Mouse (Mus musculus) spleen, embryonic (tissue): ENCODE results near the gene Nsg2.

Experiments
- CTCF ChIA-PET: fragments of 350-600 bp; sonication (Branson Sonifier 250); formaldehyde crosslinking; loops from one replicate; lab custom pipeline; 2022; lab: Charles Lee

Gene Nsg2

DNA sequence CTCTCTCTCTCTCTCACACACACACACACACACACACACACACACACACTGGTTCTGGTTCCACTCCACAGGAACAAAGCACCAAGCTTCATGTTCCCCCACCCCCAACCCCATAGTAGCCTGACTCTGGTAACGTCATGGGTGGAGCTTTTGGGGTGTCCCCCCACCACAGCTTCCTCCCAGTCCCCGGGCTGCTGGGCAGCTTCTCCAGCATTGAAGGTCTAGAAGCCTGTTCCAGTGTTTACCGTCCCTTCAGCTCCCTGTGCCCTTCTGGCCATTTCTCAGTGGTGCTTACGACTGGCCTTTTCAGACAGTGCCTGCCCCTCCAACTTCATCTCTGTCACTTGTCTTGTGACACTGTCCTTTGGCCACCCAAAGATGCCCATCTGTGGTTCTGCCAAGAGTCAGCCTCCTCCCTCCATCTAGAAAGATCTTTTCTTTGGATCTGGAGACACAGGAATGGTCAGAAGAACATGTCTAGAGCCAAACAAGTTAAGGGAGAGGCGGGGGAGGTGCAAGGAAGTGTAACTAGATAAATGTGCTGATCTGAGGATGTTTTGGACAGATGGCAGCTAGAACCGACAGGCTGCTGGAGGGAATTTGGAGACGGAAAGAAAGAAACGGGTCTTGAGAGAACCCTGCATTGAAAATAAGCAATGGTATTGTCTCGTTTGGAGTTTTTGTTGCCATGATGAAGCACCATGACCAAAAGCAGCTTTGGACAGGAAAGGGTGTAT, 11.8 kb downstream of the Nsg2 start:
- CTCF ChIA-PET: interaction anchor here (0.7 kb wide), 1 partner anchor 92 kb away, joined by 8 read pairs; no protein-coding TSS in a partner anchor

DNA sequence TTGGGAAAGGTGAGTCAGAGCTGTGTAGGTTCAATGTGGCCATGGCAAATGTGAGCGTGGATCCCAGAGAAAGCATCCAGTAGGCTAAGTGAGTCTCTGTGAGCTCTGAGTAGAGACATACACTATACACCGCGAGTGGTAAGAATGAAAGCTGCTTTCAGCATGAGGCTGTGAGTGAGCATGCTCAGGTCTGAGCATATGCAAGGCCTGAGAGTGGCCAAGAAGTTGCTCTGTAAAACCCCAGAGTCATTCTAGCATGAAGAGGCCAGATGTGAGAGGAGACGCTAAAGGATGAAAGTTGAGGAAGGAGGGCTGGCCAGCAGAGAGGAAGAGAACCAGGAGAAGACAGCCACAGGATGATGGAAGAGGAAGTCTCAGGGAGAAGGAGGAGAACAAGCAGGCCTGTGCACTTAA, 12.8 kb downstream of the Nsg2 start:
- CTCF ChIA-PET: no interaction called here

DNA sequence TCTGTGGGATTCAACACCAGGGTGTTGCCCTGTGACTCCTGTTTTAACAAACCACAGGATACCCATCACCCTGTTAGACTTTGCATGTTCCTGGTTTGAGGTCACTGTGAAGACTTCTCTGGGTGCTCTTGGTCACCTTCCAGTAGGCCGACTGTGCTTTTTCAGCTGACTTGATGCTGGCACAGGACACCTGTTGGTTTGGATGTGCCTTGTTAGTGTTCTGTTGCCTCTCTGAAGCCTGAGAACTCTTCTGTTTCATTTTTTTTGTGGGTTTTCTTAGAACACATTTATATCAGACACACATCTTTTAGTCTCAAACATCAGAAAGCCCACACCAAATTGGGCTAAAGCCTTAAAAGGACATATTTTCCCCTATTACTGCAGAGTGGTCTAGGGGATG, 13.3 kb downstream of the Nsg2 start:
- CTCF ChIA-PET: no interaction called here

DNA sequence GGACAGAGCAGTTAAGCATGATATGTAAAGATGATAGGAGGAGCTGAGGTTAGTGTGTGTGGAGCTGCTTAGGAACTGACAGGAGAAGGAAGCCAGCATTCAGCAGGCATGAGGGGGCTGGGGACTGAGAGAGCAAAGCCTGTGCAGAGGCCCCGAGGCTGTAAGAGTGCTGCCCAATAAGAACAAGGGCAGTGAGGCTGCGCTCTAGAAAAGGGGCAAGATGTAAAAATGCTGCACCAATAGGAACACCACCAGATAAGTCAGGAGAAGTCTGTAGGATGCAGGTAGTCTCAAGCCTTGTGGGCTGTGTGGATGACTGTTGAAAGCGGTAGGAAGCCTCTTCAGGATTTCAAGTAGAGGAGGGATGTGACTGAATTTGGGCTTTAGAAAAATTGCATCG, 17.9 kb downstream of the Nsg2 start:
- CTCF ChIA-PET: no interaction called here

DNA sequence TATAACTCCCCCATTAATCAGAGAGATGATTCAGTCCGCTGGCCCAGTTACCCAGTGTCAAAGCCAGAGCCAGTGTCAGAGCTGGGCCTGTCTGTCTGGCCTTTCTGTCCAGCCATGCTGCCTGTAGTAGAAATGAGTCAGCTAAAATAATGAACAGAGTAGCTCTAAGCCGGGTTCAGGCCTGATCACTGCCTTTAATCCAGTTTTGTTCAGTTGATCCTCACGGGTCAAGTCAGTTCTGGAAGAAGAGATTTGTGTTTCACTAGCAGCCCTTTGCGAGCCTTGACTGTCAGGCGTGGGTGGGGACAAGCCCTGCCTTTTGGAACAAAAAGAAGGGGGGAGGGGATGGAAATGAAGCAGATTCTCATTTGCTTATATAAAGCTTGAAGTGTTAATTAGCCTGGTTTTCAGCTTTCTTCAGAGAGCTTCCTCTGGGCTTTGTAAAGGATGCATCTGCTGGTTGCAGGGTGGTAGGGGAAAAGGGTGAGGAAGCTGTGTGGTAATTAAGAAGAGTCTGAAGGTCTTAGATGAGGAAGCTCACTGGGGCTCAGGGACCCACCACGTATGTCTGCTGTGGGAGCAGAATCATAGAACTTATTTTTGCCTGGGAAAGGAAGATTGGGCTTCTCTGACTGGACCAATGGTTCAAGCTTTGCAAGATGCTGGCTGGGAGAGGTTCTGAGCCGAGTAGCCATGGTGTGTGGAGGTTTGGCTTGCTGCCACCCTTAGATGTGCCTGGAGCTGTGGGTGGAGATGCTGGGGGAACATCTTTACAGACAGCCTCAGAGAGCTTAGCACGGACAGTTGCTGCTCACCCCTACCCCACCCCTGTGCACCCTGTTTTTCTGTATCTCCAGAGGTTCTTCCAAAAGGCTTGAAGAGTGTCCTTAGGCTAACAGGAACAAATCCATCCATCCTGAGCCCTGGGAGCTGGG, 20.0 kb downstream of the Nsg2 start:
- CTCF ChIA-PET: no interaction called here

DNA sequence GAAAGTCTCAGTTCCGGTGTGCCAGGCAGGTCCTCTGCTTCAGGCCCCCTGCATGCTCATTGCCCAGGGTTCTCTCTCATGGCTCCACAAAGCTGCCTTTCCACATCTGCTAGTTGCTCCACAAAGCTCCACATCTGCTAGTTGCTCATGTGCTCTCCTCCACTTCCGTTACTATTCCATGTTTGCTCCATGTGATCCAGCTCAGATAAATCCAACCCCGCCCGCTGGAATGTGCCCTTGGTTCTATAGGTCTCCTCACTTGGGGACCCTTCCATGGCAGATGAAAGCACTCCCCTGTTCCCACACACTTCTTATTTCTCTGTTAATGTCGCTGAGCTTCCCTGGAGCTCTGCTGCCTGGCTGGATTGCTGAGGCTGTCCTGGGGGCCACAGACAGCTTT, 26.4 kb downstream of the Nsg2 start:
- CTCF ChIA-PET: no interaction called here

DNA sequence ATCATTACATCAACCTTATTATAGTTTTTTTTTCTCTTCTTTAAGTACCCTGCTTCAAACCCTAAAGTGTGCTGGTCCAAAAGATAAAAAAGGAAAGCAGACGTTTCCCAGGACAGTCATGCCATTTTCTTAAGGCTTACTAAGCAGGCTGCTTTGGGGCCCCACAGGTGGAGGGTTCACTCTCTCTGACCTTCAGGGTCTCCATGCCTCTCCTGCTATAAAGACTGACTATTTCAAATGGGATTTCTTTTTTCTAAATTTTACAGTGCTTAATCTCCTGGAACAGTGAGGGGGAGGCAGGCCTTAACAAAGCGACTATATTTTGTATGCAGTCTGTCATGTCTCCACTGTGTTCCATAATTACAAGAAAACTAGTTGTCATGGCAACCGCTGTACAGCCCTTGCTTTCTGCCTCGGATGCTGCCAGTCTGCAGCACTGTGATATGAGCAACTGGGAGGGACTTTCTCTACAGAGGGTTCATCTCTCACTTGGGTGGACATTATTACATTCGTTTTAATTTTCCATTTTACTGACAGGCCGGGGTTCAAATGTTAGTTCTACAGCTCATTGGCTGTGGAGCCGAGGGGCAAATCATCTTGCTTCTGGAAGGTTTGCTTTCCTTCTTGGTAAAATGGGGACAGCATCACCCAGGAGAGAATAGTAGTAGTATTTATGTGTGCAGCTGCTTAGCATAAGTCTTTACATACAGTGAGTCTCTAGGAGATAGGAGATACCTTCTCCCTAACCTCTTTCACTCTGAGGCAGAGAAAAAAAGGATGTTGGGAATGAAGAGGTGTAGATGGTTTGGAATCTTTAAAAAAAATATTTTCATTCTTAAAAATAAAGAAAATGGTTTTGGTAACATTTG, 27.4 kb downstream of the Nsg2 start:
- CTCF ChIA-PET: no interaction called here

DNA sequence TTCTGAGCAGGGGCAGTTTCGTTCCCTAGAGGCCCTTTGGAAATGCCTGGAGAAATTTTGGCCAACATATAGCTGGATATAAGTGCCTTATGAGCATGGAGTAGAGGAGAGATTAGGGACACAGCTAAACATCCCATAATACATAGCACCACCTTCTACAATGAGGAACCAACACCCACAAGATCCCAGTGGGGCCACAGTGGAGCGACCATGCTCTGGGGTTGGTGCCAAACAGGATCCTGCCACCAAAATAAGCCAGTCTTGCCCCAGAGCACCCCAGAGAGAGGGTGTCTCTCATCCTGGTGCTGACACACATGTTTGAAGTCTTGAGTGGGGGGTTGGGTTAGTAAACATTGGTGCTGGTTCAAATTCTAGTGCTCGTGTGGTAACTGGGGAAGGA, 28.3 kb downstream of the Nsg2 start:
- CTCF ChIA-PET: no interaction called here

DNA sequence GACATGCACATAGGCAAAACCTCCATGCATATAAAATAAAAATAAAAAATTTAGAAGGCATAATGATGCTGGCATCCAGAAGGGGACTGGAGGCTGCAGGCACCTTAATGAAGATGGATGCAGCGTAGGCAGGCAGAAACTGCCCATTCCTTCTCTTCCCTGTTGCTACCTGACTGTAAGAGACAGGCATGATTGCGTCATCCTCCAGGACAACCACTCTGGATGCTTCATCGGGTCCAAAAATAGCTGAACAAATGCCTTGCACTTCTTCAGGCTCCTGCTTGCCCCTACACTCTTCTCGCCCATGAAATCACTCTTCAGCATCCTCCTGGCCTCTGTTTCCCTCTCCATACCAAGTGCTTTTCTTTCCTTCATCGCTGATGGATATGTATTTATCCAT, 29.1 kb downstream of the Nsg2 start:
- CTCF ChIA-PET: no interaction called here

DNA sequence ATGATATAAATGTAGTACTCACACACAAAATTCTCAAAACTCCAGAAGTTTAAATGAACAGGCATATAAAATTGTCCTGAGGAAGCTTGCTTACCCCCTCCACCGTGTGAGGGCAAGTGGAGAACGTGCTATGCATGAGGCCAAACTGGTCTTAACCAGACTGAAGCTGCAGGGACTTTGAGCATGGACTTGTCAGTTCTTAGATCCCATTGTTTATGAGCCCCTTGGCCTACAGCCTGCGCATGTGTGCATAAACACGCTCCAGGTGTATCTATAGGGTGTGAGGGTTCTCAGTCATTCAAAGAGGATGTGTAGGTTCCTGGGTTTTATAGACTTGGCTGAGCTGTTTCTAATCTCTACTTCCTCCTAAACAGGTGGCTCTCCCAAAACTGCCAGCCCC, 31.1 kb downstream of the Nsg2 start:
- CTCF ChIA-PET: interaction anchor here (0.6 kb wide), 1 partner anchor 82 kb away, joined by 3 read pairs; no protein-coding TSS in a partner anchor

DNA sequence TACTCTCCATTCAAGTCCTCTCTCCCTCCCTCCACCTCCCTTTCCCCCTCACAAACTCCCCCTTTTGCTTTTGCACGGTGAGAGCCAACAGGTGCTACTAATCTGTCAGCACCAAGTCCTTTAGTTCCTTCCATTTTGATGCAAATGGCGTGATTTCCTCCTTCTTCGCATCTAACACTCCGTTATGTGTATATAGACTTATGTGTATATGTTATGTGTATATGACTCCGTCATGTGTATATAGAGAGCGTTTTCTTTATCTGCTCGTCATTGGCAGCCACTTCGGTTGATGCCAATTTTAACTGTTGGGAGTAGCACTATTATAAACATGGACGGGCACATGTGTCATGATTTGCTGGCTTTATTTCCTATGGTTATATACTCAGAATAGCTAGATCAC, 31.8 kb downstream of the Nsg2 start:
- CTCF ChIA-PET: no interaction called here

DNA sequence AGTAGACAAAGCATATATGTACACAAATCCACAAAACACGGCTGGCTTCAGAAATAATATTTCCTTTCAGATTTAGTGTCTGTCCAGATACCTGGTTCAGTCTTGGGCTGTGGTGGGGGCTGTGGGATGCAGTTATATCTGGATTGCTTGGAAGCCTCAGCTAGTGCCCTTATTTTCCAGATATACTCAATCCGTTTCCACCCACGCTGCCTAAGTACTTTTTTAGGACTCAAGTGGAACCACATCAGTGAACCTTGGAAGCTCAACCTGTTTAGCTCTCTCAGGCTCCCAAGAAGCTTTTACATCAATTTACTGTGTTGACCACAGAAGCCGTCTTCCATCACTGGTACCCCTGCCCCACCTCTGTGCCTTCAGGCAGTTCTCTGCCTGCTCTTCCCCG, 35.6 kb downstream of the Nsg2 start:
- CTCF ChIA-PET: interaction anchor here (0.6 kb wide), 1 partner anchor 34 kb away, joined by 3 read pairs; no protein-coding TSS in a partner anchor

DNA sequence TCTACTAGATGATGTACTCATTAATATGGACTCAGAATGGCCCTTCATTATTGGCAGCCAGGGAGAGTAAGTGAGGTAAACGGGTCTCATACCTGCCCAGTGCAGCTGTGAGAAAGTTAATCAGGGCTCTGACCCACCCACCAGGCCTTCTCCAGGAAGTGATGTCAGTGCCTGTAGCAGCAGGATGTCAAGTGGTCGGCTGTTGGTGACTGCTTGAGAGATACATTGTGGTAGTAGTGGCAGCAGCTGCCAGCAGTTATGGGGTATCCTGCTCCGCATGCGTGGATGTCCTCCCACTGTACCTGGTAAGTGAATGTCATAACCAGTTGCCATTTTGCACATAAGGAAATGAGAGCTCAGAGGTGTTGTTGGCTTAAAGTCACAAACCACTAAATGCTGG, 39.4 kb downstream of the Nsg2 start:
- CTCF ChIA-PET: interaction anchor here (0.9 kb wide), 1 partner anchor 25 kb away, joined by 3 read pairs; no protein-coding TSS in a partner anchor

DNA sequence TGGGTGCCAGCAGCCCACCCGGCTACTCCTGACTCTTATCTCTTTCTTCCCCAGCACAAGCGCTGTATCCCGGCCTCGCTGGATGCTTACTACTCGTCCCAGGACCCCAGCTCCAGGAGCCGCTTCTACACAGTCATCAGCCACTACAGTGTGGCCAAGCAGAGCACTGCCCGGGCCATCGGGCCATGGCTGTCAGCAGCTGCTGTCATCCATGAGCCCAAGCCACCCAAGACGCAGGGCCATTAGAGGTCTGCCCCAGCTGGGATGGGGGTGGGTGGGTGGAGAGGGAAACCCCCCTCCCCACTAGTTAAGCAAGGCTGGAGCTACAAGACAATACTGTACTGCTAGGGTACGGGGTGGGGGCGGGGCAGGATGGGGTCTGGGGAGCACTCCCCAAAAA, 57.1 kb downstream of the Nsg2 start:
- CTCF ChIA-PET: no interaction called here

DNA sequence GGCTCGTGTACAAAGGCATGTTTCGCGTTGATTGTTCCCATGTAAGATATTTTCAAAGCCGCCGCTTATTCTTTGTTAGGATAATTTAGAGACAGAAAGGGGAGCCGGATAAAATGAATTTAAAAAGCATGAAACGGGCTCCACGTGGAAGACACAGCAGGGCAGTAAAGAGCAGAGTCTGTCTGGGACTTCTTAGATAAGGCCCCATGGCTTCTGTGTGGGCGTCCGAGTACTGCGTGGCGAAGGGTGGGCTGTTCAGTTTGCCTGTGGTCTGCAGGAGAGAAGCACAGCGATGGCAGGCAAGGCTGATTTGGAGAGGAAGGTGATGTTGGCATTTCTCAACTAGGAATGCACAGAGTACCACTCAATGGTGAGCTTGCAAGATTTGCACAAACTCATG, 57.6 kb downstream of the Nsg2 start:
- CTCF ChIA-PET: no interaction called here

DNA sequence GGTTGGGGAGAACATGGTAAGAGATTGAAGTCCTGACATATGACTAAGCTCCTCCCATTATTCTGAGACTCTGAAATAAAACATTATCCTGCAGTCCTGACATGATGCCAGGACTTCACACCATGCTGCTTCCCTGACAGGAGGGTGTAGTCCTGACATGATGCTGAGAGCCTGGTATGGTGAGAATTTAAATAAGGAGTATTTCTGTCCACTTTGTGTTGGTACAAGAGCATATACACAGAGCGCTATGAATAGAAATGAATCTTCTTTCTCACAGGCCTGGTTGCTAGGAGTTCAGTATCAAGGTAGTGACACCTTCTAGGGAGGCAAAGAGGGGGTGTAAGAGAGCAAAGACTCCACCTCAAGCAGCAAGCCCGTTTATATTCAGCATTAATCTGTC, 60.8 kb downstream of the Nsg2 start:
- CTCF ChIA-PET: no interaction called here

DNA sequence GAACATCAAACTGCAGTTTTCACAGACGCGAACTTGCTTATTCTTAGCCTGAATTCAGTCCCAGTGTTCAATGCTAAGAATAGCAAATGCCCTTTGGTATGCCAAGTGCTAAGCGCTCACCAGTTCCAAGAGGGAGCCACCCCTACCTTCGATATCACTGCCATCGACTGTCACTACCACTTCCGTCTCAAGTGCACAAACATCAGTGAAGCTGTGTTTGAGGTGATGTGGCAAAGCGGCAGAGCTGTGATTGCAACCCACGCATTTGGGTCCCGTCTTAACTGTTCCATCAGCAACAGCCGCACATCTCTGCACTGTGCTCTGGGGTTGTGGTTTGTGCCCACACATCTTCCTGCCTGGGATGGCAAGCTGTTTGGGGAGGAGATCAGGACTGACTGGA, 61.6 kb downstream of the Nsg2 start:
- CTCF ChIA-PET: interaction anchor here (0.5 kb wide), 1 partner anchor 77 kb away, joined by 4 read pairs; no protein-coding TSS in a partner anchor

DNA sequence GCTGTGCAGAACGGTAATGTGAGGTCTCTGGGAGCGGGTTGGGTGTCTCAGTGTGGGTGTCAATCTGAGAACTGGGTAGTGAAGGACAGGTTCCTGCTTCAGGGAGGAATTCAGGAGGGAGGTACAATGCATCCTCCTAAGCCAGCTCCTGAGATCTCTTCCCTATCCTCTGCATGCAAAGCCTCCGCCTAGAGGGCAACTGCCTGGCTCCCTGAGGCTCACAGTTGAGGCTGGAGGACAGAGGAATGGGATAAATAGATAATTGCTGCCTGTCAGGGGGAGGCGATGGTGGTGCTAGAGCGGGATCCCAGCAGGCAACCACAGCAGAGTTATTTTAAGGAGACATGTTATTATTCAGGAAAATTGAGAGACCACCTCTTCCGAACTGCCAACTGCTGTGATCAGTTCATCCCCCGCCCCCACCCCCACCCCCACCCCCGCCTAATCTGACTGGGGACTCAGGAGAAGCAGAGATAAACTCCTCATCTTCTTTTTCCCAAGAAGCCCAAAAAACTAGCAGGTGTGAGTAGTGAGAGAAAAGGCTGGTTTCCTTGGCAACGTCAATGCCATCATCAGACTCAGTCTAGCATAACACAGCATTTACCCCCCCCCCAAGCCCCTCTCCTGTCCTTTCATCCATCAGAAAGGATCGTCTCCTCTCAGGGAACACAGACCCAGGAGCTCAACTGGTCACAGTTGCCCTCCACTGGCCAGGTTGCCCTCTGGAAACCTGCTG, 63.7 kb downstream of the Nsg2 start:
- CTCF ChIA-PET: no interaction called here

DNA sequence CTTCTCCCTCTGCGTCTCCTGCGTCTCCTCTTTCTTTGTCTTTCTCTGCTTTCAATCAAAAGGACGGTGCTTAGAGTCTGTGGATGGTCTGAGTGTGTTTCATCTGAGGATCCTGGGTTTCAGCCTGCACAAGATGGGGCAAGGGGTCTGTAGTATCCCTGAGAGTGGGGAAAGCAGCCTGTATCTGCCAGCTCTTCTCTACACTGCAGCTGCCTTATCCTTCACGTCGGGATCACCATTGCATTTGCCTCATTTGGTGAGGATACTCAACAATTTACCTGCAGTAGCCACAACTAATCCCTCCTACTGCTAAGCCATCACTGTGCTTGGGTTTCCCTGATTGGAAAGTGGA, 64.2 kb downstream of the Nsg2 start:
- CTCF ChIA-PET: no interaction called here

DNA sequence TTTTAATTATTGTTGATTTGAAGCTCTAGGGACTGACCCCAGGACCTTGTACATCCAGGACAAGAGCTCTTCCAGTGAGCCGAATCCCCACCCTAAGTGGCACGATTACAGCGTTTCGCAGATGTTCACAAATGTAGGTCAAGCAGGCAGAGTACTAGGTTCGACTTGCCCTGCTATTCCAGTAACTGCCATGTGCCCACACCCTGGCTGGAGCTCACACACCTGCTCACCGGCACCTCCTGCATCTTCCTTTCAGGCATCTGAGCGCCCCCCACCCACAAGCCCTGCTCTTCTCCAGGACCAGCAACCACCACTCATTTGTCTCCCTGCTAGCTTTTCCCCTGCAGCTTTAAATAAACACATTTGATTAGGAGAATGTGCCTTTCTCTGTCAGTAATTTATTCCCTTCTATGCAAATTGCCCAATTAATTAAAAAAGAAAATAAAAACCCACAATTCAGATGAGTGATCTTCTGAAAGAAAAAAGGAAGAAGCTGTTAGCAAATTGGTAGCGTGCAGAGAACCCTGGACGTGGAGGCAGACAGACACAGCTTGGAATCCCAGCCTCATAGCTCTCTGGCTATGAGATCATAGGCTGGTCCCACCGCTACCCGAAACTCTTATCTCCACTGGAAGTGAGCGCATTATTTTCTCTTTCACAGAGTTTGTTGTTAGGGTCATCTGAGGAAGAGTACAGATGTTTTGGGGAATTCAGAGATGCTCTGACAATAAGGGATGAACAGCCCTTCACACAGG, 68.7 kb downstream of the Nsg2 start:
- CTCF ChIA-PET: interaction anchor here (0.7 kb wide), 1 partner anchor 1303 kb away, joined by 4 read pairs; no protein-coding TSS in a partner anchor
